Mouse (Mus musculus) colon, adult 2 months (tissue): ENCODE results near the gene Olfr1442. TPM values are rescaled to one million over a fixed set of nuclear protein-coding genes. Genes with fewer than 3 reads are reported as not detected.

Experiments
- polyA plus RNA-seq: library from polyadenylated mRNA; depleted of rRNA; stranded (reverse); fragments of >200 nt; gene quantifications from 2 replicates; pipeline ENCODE4 v1.2.3, GENCODE M21; 2012; rRNA removed

The Olfr1442 gene
- not detected in 2 replicates for polyA plus RNA-seq

GRCm38 (mm10) chr19:12670139-12670538, at the start of gene Olfr1442:
TSS of gene Olfr1442 (plus strand) at chr19:12670439.

GRCm38 (mm10) chr19:12633176-12633575, 37.1 kb upstream of the Olfr1442 start, which contains the start of gene Glyat:
TSS of gene Glyat (plus strand) at chr19:12633308.

GRCm38 (mm10) chr19:12677812-12678211, 7.6 kb downstream of the Olfr1442 start, which contains the start of gene Olfr1443:
TSS of gene Olfr1443 (plus strand) at chr19:12678112.

GRCm38 (mm10) chr19:12695590-12695989, 25.4 kb downstream of the Olfr1442 start, which contains the start of gene Keg1:
TSS of gene Keg1 (plus strand) at chr19:12695786.

Other genes starting within 250 kb of the Olfr1442 start
- not detected in 2 replicates for gene Pfpl, start 242.5 kb upstream of the Olfr1442 start, polyA plus RNA-seq
- gene Mpeg1, start 209.7 kb upstream of the Olfr1442 start, polyA plus RNA-seq: 2.8 and 3.4 TPM in 2 replicates
- gene Dtx4, start 169.0 kb upstream of the Olfr1442 start, polyA plus RNA-seq: 9.6 TPM in 2 replicates
- gene Fam111a, start 124.7 kb upstream of the Olfr1442 start, polyA plus RNA-seq: 0.33 and 0.69 TPM in 2 replicates
- gene Gm4952, start 70.5 kb upstream of the Olfr1442 start, polyA plus RNA-seq: 0.06 TPM in 1 of 2 replicates, not detected in the other
- gene Glyat, start 37.1 kb upstream of the Olfr1442 start, polyA plus RNA-seq: not detected in 2 replicates
- not detected in 2 replicates for gene Olfr1443, start 7.7 kb downstream of the Olfr1442 start, polyA plus RNA-seq
- 0.10 TPM in 1 of 2 replicates, not detected in the other for gene Keg1, start 25.3 kb downstream of the Olfr1442 start, polyA plus RNA-seq
- 0.27 TPM in 1 of 2 replicates, not detected in the other for gene Cntf, start 95.2 kb downstream of the Olfr1442 start, polyA plus RNA-seq
- 11.1 and 11.5 TPM in 2 replicates for gene Zfp91, start 125.7 kb downstream of the Olfr1442 start, polyA plus RNA-seq
- gene Lpxn, start 125.8 kb downstream of the Olfr1442 start, polyA plus RNA-seq: 2.3 and 2.5 TPM in 2 replicates
- gene Gm5244, start 176.2 kb downstream of the Olfr1442 start, polyA plus RNA-seq: not detected in 2 replicates
- gene Olfr1444, start 186.8 kb downstream of the Olfr1442 start, polyA plus RNA-seq: not detected in 2 replicates
- gene Olfr1445, start 213.4 kb downstream of the Olfr1442 start, polyA plus RNA-seq: not detected in 2 replicates
- not detected in 2 replicates for gene Olfr1446, start 223.1 kb downstream of the Olfr1442 start, polyA plus RNA-seq
- not detected in 2 replicates for gene Olfr1447, start 233.3 kb downstream of the Olfr1442 start, polyA plus RNA-seq